Mouse (Mus musculus) CH12.LX (cell line): ENCODE measurements around the gene Nfkbiz.

Experiments
- BHLHE40 ChIP-seq: IDR thresholded peaks from 2 replicates; pipeline ENCODE4 v1.6.1; 2011; ENCODE audit warnings: mild to moderate bottlenecking, low read depth, low read length, improper control_type of control experiment
- CTCF ChIP-seq, 2 experiments: IDR thresholded peaks in 1 of 2; conservative IDR thresholded peaks in 1 of 2; 2 replicates each; pipeline ENCODE4 v1.5.1; 2011 to 2012; ENCODE audit warnings: low read depth in 2 of 2, low read length in 2 of 2, improper control_type of control experiment in 1 of 2, inconsistent platforms in 1 of 2, mild to moderate bottlenecking in 1 of 2, moderate library complexity in 1 of 2
- ELF1 ChIP-seq: IDR thresholded peaks from 2 replicates; pipeline ENCODE4 v1.6.1; 2014; ENCODE audit warnings: low read depth, mild to moderate bottlenecking, inconsistent platforms, low read length, improper control_type of control experiment
- EP300 ChIP-seq: IDR thresholded peaks from 2 replicates; pipeline ENCODE4 v1.6.1; 2011; ENCODE audit warnings: low read length, improper control_type of control experiment
- ETS1 ChIP-seq: conservative IDR thresholded peaks from 2 replicates; pipeline ENCODE4 v1.6.1; 2012; ENCODE audit warnings: low read depth, mild to moderate bottlenecking, inconsistent platforms, low read length, improper control_type of control experiment, moderate library complexity
- MAFK ChIP-seq: IDR thresholded peaks from 2 replicates; pipeline ENCODE4 v1.6.1; 2011; ENCODE audit warnings: low read length, improper control_type of control experiment; ENCODE audit not compliant: insufficient replicate concordance
- MEF2A ChIP-seq: IDR thresholded peaks from 2 replicates; pipeline ENCODE4 v1.6.1; 2014; ENCODE audit warnings: low read depth, mild to moderate bottlenecking, inconsistent platforms, low read length, improper control_type of control experiment, borderline replicate concordance
- POLR2A ChIP-seq: IDR thresholded peaks from 2 replicates; pipeline ENCODE4 v1.6.1; 2011; ENCODE audit warnings: low read depth, mild to moderate bottlenecking, improper control_type of control experiment, low read length
- POLR2AphosphoS2 ChIP-seq: IDR thresholded peaks from 2 replicates; pipeline ENCODE4 v1.6.1; 2011; ENCODE audit warnings: low read depth, low read length, improper control_type of control experiment
- RCOR1 ChIP-seq: conservative IDR thresholded peaks from 2 replicates; pipeline ENCODE4 v1.6.1; 2012; ENCODE audit warnings: low read depth, mild to moderate bottlenecking, inconsistent platforms, low read length, improper control_type of control experiment
- ZKSCAN1 ChIP-seq: IDR thresholded peaks from 2 replicates; pipeline ENCODE4 v1.6.1; 2012; ENCODE audit warnings: low read depth, inconsistent platforms, low read length, improper control_type of control experiment, borderline replicate concordance
- ZMIZ1 ChIP-seq: IDR thresholded peaks from 2 replicates; pipeline ENCODE4 v1.6.1; 2012; ENCODE audit warnings: low read depth, mild to moderate bottlenecking, inconsistent platforms, low read length, improper control_type of control experiment
- ZNF384 ChIP-seq: IDR thresholded peaks from 2 replicates; pipeline ENCODE4 v1.6.1; 2012; ENCODE audit warnings: low read depth, low read length, improper control_type of control experiment, inconsistent platforms

DNA sequence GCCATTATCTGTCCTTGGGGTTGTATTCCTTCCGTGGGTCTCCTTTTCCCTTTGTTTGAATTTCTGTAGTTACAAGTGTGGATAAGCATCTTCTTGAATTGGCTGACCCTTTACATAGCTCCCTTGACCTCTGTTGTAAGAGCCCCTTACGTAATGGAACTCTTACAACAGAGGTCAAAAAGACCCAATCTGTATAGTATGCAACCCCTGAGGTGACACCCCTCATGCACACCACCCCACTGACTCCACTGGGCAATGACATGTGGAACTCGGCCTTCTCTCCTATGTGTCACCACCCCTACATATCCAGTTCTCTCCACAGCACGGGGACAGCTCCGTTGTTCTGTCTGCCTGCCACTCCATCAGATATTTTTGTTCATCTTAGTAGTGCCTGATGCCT lies 56.9 kb downstream of the Nfkbiz start:
- TF ChIP-seq EP300 (no peak), RCOR1 (no peak), ZKSCAN1 (no peak), MEF2A (no peak), POLR2AphosphoS2 (no peak), BHLHE40 (no peak), POLR2A (no peak), ZNF384 (no peak), ETS1 (no peak), ZMIZ1 (no peak), MAFK (no peak), CTCF (conservative IDR thresholded peaks at IDR 0.05 in 1 of 2, IDR thresholded peaks at IDR 0.05 in 1 of 2; ENCODE audit: low read depth in 2 of 2, low read length in 2 of 2) (no peak), ELF1 (no peak)
